ENCODE assay signal across 14 mouse cellular contexts in the genomic region with DNA sequence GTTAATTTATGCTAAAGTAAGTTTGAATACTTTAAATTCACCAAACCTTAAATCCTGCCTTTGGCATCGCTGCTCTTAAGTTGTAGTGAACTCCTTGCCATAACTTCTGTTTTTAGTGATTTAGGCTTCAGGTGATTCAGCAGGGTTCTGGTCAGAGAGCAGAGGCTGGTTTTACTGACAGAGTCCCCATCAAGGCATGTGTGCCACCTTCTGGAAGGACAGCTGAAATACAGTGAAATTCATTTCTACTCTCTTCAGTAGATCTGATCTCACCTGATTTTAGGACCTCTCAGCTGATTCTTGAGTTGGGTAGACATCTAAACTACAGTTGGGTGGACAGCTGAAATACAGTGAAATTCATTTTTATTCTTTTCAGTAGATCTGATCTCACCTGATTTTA.
DNase-seq lines count a peak whose midpoint lies in the region; ATAC-seq and TF ChIP-seq lines count a peak whose summit lies in the region.
"Had no signal": no experiment of that assay in that cellular context is flagged by ENCODE, and none has a peak within 500 bp of the region (broad histone marks: within the 10 kb centered on the region; RNA-seq: fewer than 3 reads in every experiment).

No protein-coding gene starts in this region.

- TF ChIP-seq CTCF in forebrain, postnatal 0 days (IDR thresholded peaks at IDR 0.05; ENCODE audit: low read depth) = 0 out of 2 replicates have a peak, but pooled peaks have one; percentile 14
- TF ChIP-seq CTCF in kidney, postnatal 0 days (IDR thresholded peaks at IDR 0.05; ENCODE audit: low read depth) = peak; percentile 55
- peak; percentile 56 for TF ChIP-seq CTCF in stomach, postnatal 0 days (IDR thresholded peaks at IDR 0.05; ENCODE audit: low read depth)

- no peak overlapping the region for H3K4me3 ChIP-seq in forebrain, postnatal 0 days (ENCODE audit: low read depth, low read length)
- no peak overlapping the region for H3K4me3 ChIP-seq in forebrain, embryonic 11.5 days (ENCODE audit: low read depth, low read length)
- H3K4me3 ChIP-seq in kidney, postnatal 0 days (replicated peaks; ENCODE audit: low read depth, low read length) = no peak overlapping the region
- H3K4me3 ChIP-seq in stomach, postnatal 0 days (ENCODE audit: low read depth, low read length) = no peak overlapping the region
- H3K4me3 ChIP-seq: heart, embryonic 10.5 days; hindbrain, embryonic 10.5 days had no signal

- no peak for DNase-seq in forebrain, postnatal 0 days
- DNase-seq in forebrain, embryonic 11.5 days (ENCODE audit: low spot score) = no peak
- DNase-seq in kidney, postnatal 0 days (ENCODE audit: low spot score) = no peak
- DNase-seq in kidney, adult 18-20 months = no peak
- DNase-seq in lung, postnatal 10 days = peak; percentile 3
- DNase-seq in lung, postnatal 14 days = no peak
- no peak for DNase-seq in stomach, postnatal 0 days (ENCODE audit: low spot score)
- DNase-seq: adrenal gland, postnatal 25 days; kidney, postnatal 10 days; right cerebral cortex, postnatal 14 days had no signal

- no peaks in the 10 kb centered on the region for H3K4me1 ChIP-seq in forebrain, postnatal 0 days (ENCODE audit: insufficient read depth)
- no peaks in the 10 kb centered on the region for H3K4me1 ChIP-seq in forebrain, embryonic 11.5 days (replicated peaks; ENCODE audit: control insufficient read depth, insufficient read depth, low read length)
- no peaks in the 10 kb centered on the region for H3K4me1 ChIP-seq in kidney, postnatal 0 days (replicated peaks; ENCODE audit: insufficient read depth, low read length)
- H3K4me1 ChIP-seq in stomach, postnatal 0 days (replicated peaks; ENCODE audit: control insufficient read depth, insufficient read depth) = no peaks in the 10 kb centered on the region
- H3K4me1 ChIP-seq: heart, embryonic 10.5 days; hindbrain, embryonic 10.5 days had no signal

- no peak overlapping the region for H3K4me2 ChIP-seq in forebrain, postnatal 0 days (ENCODE audit: low read depth)
- no peak overlapping the region for H3K4me2 ChIP-seq in forebrain, embryonic 11.5 days (ENCODE audit: low read depth, low read length, severe bottlenecking)
- no peak overlapping the region for H3K4me2 ChIP-seq in kidney, postnatal 0 days (ENCODE audit: low read length)
- H3K4me2 ChIP-seq in stomach, postnatal 0 days (replicated peaks; ENCODE audit: low read depth) = no peak overlapping the region

- H3K27me3 ChIP-seq in forebrain, postnatal 0 days (ENCODE audit: insufficient read depth, low read length) = no peaks in the 10 kb centered on the region
- H3K27me3 ChIP-seq in forebrain, embryonic 11.5 days (ENCODE audit: control insufficient read depth, insufficient read depth, low read length) = no peaks in the 10 kb centered on the region
- no peaks in the 10 kb centered on the region for H3K27me3 ChIP-seq in kidney, postnatal 0 days (ENCODE audit: insufficient read depth, low read length)
- H3K27me3 ChIP-seq in stomach, postnatal 0 days (ENCODE audit: control insufficient read depth, insufficient read depth, low read length) = no peaks in the 10 kb centered on the region

- TF ChIP-seq EP300 in stomach, postnatal 0 days (optimal IDR thresholded peaks at IDR 0.05) = no peak

- no peaks in the 10 kb centered on the region for H3K36me3 ChIP-seq in forebrain, postnatal 0 days (ENCODE audit: insufficient read depth)
- no peaks in the 10 kb centered on the region for H3K36me3 ChIP-seq in forebrain, embryonic 11.5 days (ENCODE audit: control insufficient read depth, insufficient read depth, low read length)
- no peaks in the 10 kb centered on the region for H3K36me3 ChIP-seq in kidney, postnatal 0 days (ENCODE audit: insufficient read depth, low read length)
- H3K36me3 ChIP-seq in stomach, postnatal 0 days (ENCODE audit: control insufficient read depth, insufficient read depth, low read length) = no peaks in the 10 kb centered on the region
- H3K36me3 ChIP-seq: heart, embryonic 10.5 days; hindbrain, embryonic 10.5 days had no signal

- WGBS in forebrain, postnatal 0 days = 60% methylated on average over 1 of the region's 1 CpGs
- WGBS in forebrain, embryonic 11.5 days = 67% methylated on average over 1 of the region's 1 CpGs
- WGBS in kidney, postnatal 0 days = 57% methylated on average over 1 of the region's 1 CpGs
- 55% methylated on average over 1 of the region's 1 CpGs for WGBS in stomach, postnatal 0 days

- no peak for ATAC-seq in forebrain, postnatal 0 days
- ATAC-seq in forebrain, embryonic 11.5 days (replicated peaks; ENCODE audit: low FRiP score) = no peak
- no peak for ATAC-seq in kidney, postnatal 0 days (replicated peaks; ENCODE audit: low FRiP score, low read depth)
- no peak for ATAC-seq in stomach, postnatal 0 days (ENCODE audit: low FRiP score, low TSS enrichment)
- ATAC-seq: forebrain, embryonic 14.5 days; midbrain, embryonic 16.5 days had no signal

- H3K9ac ChIP-seq in forebrain, postnatal 0 days = no peak overlapping the region
- H3K9ac ChIP-seq in forebrain, embryonic 11.5 days (ENCODE audit: low read length) = no peak overlapping the region
- H3K9ac ChIP-seq in kidney, postnatal 0 days (ENCODE audit: low read depth, low read length) = no peak overlapping the region
- no peak overlapping the region for H3K9ac ChIP-seq in stomach, postnatal 0 days (ENCODE audit: low read length)

- H3K27ac ChIP-seq in forebrain, postnatal 0 days (ENCODE audit: low read depth, low read length) = no peak overlapping the region
- H3K27ac ChIP-seq in forebrain, embryonic 11.5 days (ENCODE audit: low read depth, low read length) = no peak overlapping the region
- no peak overlapping the region for H3K27ac ChIP-seq in kidney, postnatal 0 days
- H3K27ac ChIP-seq in stomach, postnatal 0 days (replicated peaks) = no peak overlapping the region
- H3K27ac ChIP-seq: heart, embryonic 10.5 days; hindbrain, embryonic 10.5 days had no signal

- no peaks in the 10 kb centered on the region for H3K9me3 ChIP-seq in forebrain, postnatal 0 days (ENCODE audit: low read length)
- H3K9me3 ChIP-seq in forebrain, embryonic 11.5 days (ENCODE audit: control insufficient read depth, low read length) = no peaks in the 10 kb centered on the region
- no peaks in the 10 kb centered on the region for H3K9me3 ChIP-seq in kidney, postnatal 0 days (replicated peaks; ENCODE audit: low read length)
- no peaks in the 10 kb centered on the region for H3K9me3 ChIP-seq in stomach, postnatal 0 days (ENCODE audit: control insufficient read depth, low read length)
- H3K9me3 ChIP-seq: heart, embryonic 10.5 days; hindbrain, embryonic 10.5 days had no signal
